Mouse (Mus musculus): ENCODE results near the gene Gm49450. TPM values are rescaled to one million over a fixed set of nuclear protein-coding genes. Genes with fewer than 3 reads are reported as not detected.
A peak's percentile ranks its signal among the peaks of the same experiment; 100 is the strongest.
"Not testable (repeated sequence)": the region's sequence is repeated elsewhere in the genome, so short reads cannot be mapped to it uniquely, and the experiment has no call there.

Gene Gm49450
- total RNA-seq, 2 experiments from 2014 or later, result not detected

DNA sequence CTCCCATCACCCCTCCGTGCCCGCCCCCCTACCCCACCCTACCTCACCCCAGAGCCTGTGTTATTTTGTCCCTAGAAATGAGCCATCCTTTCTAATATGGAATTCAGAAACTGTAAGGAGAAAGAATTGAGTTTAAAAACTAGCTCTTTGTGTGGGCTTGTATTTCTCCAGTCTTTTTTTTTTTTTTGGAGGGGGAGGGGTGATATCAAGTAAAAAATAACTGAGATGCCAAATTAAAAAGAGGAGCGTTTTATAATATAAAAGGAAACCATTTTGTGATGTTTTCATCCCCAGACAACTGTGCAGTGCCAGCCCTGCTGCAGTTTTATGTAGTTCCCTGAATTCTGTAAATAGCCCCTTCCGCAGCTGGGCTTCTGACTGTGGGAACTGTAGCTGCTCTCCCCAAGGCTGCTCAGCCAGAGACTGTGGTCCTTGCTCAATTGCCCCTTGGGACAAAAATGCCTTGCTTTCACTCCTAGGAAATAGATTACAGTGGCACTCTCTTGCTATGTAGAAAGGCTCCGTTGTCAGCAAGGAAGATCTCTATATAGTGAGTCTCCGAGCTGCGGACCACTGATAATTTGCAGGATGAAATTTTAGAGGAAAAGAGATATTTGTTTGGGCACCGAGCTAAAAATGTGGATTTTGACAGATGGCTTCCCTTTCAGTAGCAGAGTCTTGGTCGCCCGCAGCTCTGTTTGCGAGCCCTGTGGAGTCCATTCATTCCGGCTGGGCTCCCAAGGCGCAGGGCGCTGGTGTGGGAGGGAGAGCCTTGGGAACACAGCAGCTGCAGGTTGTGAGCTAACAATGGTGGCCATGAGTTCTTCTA, 1.3 kb upstream of the Gm49450 start:
- peak; percentile 54 to 55 for DNase-seq

DNA sequence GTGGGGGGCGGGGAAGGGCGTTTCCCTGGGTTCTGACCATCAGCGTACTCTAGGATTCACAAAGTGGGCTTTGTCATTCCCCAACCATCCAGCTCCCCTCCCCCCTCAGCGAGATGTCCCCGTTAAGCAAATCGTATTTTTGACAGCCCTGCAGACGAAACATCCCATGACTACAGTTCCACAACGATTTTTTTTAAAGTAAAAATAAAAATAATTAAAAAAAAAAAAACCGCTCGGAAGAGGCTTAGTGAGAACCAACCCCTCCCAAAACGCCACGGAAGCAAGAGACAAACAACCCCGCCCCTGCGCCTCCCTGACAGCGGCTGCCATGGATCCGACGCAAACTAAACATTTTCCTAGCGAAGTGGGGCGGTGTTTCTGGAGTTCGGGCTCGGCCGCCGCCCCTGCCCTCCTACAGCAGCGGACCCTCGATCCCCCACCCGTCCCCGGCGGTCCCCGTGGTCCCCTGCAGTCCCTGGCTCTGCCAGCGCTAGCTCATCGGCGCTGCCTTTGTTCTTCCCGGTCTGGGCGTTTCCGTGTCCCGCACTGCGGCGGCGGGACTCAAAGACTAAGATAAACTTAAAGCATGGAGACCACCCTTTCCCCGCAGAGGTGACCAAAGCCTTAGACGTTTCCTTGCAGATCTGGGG, 475 bp downstream of the Gm49450 start:
- no peak for DNase-seq

DNA sequence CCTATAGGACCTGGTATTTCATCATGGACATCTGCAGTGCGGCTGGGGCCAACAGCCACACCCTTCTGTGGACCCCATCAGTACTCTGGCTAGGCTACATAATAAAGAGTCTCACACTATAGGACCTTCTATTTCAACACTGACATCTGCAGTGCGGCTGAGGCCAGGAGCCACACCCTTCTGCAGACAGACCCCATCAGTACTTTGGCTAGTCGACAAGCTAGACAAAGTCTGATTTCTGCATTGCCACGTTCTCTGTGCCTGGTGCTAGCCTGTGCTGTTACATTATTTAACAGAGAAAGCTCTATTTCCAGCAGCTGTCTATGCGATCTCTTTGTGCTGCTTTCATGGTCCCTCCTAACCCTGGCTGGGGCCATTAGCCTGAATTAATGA, 1.3 kb downstream of the Gm49450 start:
- no peak for DNase-seq

- DNase-seq, result not testable (repeated sequence)
These were observed 2.0 kb downstream of the Gm49450 start for GRCm38 (mm10) chr15:98951122-98952062.

- DNase-seq, result no peak
These were observed 3.8 kb downstream of the Gm49450 start for GRCm38 (mm10) chr15:98949607-98949892.

DNA sequence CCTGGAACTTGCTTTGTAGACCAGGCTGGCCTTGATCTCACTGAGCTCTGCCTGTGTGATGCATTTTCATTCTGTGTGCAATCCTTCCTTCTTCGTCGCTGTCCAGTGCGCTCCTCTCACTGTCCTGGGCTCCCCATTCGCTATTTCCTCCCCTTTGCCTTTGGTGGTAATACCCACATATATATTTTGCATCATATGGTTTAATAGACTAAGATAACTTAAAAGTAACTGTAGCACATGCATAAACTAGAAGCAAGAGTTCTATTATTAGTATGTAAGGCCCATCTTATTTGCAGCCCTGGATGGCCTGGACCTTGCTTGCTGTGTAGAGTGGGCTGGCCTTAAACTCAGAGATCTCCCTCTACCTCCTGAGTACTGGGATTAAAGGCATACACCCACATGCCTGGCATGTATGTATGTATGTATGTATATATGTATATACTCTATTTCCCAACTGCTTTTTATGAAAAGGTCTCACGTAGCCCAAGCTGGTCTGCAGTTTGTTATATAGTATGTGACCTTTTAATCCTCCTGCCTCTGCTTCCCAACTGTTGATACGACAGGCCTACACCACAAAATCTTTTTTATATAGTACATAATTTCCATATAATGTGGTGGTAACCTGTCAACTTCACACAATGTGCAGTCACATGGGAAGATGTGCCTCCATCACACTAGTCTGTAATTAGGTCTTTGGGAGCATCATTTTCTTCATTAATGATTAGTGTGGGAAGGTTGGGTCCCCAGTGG, 4.3 kb downstream of the Gm49450 start:
- DNase-seq, result no peak

- no peak for DNase-seq
These were observed 5.0 kb downstream of the Gm49450 start for GRCm38 (mm10) chr15:98948382-98948781.

GRCm38 (mm10) chr15:98947884-98948283, 5.5 kb downstream of the Gm49450 start:
- DNase-seq, result no peak

DNA sequence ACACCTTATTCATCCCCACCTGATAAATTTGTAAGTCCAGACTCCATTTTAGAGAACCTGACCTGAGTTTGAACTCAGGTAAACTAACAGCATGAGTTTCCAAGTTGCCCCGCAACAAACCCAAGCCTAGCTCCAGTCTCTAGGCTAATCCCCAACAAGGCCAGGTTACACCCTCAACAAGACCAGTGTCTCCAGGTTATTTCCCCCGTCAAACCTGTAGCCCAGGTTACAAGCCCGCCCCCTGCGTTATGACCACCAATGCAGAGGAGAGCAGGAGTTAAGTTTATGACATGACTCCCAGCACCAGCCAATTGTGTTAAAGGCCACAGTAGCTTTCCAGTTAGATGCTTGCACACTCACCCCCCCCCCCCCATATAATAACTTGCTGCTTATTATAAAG, 10.2 kb downstream of the Gm49450 start:
- no peak for DNase-seq

GRCm38 (mm10) chr15:98942081-98942480, 11.3 kb downstream of the Gm49450 start:
- DNase-seq, result no peak

DNA sequence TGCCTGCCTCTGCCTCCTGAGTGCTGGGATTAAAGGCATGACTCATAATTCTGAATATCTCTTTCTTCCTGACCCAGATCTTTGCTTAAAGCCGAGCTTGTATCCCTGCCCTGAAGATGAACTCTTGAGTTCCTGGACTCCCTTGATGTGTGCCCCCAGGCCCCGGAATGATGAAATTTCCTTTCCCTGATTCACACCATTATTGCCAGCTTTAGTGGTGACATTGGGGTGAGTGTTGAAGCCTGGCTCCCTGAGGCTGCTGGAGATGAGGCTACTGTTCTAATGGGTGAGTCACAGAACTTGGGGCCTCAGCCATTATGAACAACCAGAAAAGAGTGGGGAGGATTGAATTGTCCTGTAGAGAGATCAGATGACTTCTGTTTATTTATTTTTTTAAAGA, 11.8 kb downstream of the Gm49450 start:
- DNase-seq, result no peak

GRCm38 (mm10) chr15:98940816-98941215, 12.5 kb downstream of the Gm49450 start:
- DNase-seq, result no peak

GRCm38 (mm10) chr15:98934217-98934839, 19.0 kb downstream of the Gm49450 start, which contains the start of gene Tuba1b:
Gene Tuba1b (minus strand): TSS chr15:98934565.
- DNase-seq, result peak; percentile 89 to 91

DNA sequence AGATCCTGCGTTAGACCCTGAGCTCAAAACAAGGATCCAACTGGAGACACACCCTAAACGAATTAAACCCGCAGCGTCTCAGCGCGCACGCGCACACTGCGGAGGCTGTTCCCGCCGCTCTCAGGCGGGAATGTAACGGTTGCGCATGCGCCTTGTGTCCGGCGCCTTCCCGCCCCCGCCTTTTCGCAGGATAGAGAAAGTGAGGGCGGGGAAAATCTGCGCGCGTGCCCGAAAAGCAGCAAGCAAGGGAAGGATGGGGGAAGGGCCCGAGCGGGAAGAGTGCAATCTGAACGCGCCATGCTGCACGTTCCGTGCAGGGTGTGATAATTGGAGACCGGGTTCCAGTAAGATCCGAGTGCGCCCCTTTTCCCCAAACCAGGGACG, 19.5 kb downstream of the Gm49450 start:
- DNase-seq, result peak; percentile 94

DNA sequence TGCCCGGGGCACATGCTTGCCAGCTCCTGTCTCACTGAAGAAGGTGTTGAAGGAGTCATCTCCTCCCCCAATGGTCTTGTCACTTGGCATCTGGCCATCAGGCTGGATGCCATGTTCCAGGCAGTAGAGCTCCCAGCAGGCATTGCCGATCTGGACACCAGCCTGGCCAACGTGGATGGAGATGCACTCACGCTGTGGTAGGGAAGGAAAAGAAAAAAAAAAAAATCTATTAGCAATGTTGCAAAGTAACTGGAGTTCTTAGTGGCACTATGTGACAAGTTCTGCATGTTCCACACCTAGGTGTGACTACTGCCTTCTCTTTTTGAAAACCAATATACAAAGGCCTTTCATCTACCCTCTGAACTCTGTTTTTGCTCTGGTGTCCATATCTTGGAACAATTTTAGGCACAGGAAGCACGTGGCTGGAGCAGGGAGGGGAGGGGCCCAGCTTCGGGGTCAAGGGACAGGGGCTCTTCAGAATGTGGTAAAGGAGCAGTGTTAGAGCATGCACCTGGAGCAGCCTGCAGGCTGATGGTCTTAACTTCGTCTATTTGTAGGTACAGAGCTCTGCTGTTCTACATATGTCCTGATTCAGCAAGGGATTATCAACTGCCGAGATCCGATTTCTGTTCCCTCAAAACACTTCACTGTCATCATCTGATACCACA, 20.2 kb downstream of the Gm49450 start:
- DNase-seq, result not testable (repeated sequence)

GRCm38 (mm10) chr15:98930998-98931397, 22.4 kb downstream of the Gm49450 start:
- no peak for DNase-seq

GRCm38 (mm10) chr15:98930017-98930734, 23.2 kb downstream of the Gm49450 start:
- no peak for DNase-seq

- DNase-seq, result peak; percentile 50 to 53
These were observed 24.6 kb downstream of the Gm49450 start for GRCm38 (mm10) chr15:98928598-98929240.

GRCm38 (mm10) chr15:98927566-98927965, 25.8 kb downstream of the Gm49450 start:
- DNase-seq, result no peak

- DNase-seq, result no peak
These were observed 28.7 kb downstream of the Gm49450 start for GRCm38 (mm10) chr15:98924682-98925081.
